Mouse (Mus musculus) olfactory bulb, adult 2 months (tissue): ENCODE data around the gene Abca12.

Source experiments
- CTCF ChIP-seq: fragments of 200-500 bp; IDR thresholded peaks from 2 replicates; pipeline ENCODE4 v1.5.1; 2012; ENCODE audit warnings: low read depth, mild to moderate bottlenecking, low read length, moderate library complexity; ENCODE audit not compliant: insufficient read depth
- POLR2A ChIP-seq: fragments of 200-500 bp; IDR thresholded peaks from 2 replicates; pipeline ENCODE4 v1.6.1; 2012; ENCODE audit warnings: mild to moderate bottlenecking, low read depth, low read length, moderate library complexity; ENCODE audit not compliant: insufficient read depth

DNA sequence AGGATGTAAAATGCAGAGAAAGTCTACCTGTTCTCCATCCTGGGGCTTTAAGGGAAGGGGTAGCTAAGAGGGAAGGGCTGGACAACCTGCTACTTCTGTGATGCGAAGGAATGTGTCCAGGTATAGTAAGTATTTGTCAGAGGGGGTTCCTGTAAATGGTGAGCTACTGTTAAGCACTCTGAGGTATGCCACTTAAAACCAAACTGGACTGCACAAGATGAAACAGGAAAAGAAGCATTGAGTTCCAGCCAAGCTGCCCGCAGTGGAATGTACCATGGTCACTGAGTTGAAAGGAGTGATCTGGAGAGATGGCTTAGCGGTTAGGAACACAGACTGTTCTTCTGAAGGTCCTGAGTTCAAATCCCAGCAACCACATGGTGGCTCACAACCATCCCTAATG lies 179.4 kb downstream of the Abca12 start:
- TF ChIP-seq CTCF (no peak), POLR2A (no peak)
